Mouse (Mus musculus): ENCODE measurements around the gene Pde4b. TPM values are rescaled to one million over a fixed set of nuclear protein-coding genes. Genes with fewer than 3 reads are reported as not detected.

Gene Pde4b
- polyA plus RNA-seq, 1 experiment from 2014 or later: 44.5 TPM

GRCm38 (mm10) chr4:102495474-102495873, 408.1 kb downstream of the Pde4b start:
- Histone ChIP-seq H3K36me3 (ENCODE audit: insufficient read depth, low read length) (no peaks in the 10 kb centered on the region), H3K4me2 (replicated peaks; ENCODE audit: low read depth, low read length) (no peak overlapping the region), H3K4me1 (ENCODE audit: insufficient read depth, low read depth, low read length) (no peaks in the 10 kb centered on the region), H3K27me3 (replicated peaks; ENCODE audit: insufficient read depth, low read length) (no peaks in the 10 kb centered on the region), H3K4me3 (ENCODE audit: low read depth, low read length) (no peak overlapping the region), H3K9ac (replicated peaks; ENCODE audit: low read depth) (no peak overlapping the region), H3K27ac (ENCODE audit: low read length) (no peak overlapping the region), H3K9me3 (ENCODE audit: low read length) (no peaks in the 10 kb centered on the region)
- 35% methylated on average over 5 of the region's 5 CpGs for WGBS
- DNase-seq (ENCODE audit: low spot score): peak; percentile 47
- TF ChIP-seq EP300 (IDR thresholded peaks at IDR 0.05): no peak
- ATAC-seq: no peak

- no peaks in the 10 kb centered on the region for H3K9me3 ChIP-seq (ENCODE audit: low read length)
- 85% methylated on average over 20 of the region's 20 CpGs for WGBS
- no peak overlapping the region for H3K4me2 ChIP-seq (replicated peaks; ENCODE audit: low read depth, low read length)
- ATAC-seq: no peak
- no peaks in the 10 kb centered on the region for H3K4me1 ChIP-seq (ENCODE audit: insufficient read depth, low read depth, low read length)
- H3K9ac ChIP-seq (replicated peaks; ENCODE audit: low read depth): no peak overlapping the region
- H3K36me3 ChIP-seq (ENCODE audit: insufficient read depth, low read length): no peaks in the 10 kb centered on the region
- no peak overlapping the region for H3K27ac ChIP-seq (ENCODE audit: low read length)
- H3K4me3 ChIP-seq (ENCODE audit: low read depth, low read length): no peak overlapping the region
- TF ChIP-seq EP300 (IDR thresholded peaks at IDR 0.05) (no peak), CTCF (IDR thresholded peaks at IDR 0.05) (no peak)
- DNase-seq (ENCODE audit: low spot score): no peak
- H3K27me3 ChIP-seq (replicated peaks; ENCODE audit: insufficient read depth, low read length): no peaks in the 10 kb centered on the region
Observed at GRCm38 (mm10) chr4:102496269-102497177, 409.2 kb downstream of the Pde4b start.

- DNase-seq (ENCODE audit: low spot score) (no peak), ATAC-seq (no peak)
- H3K4me1 ChIP-seq (ENCODE audit: insufficient read depth, low read depth, low read length): no peaks in the 10 kb centered on the region
- no peak overlapping the region for H3K27ac ChIP-seq (ENCODE audit: low read length)
- H3K4me3 ChIP-seq (ENCODE audit: low read depth, low read length): no peak overlapping the region
- no peaks in the 10 kb centered on the region for H3K9me3 ChIP-seq (ENCODE audit: low read length)
- H3K4me2 ChIP-seq (replicated peaks; ENCODE audit: low read depth, low read length): no peak overlapping the region
- 91% methylated on average over 3 of the region's 3 CpGs for WGBS
- no peak for TF ChIP-seq EP300 (IDR thresholded peaks at IDR 0.05)
- no peak for TF ChIP-seq CTCF (IDR thresholded peaks at IDR 0.05)
- no peak overlapping the region for H3K9ac ChIP-seq (replicated peaks; ENCODE audit: low read depth)
- H3K27me3 ChIP-seq (replicated peaks; ENCODE audit: insufficient read depth, low read length): no peaks in the 10 kb centered on the region
- no peaks in the 10 kb centered on the region for H3K36me3 ChIP-seq (ENCODE audit: insufficient read depth, low read length)
Observed at GRCm38 (mm10) chr4:102497221-102497620, 409.9 kb downstream of the Pde4b start.

GRCm38 (mm10) chr4:102498169-102498919, 411.0 kb downstream of the Pde4b start:
- no peaks in the 10 kb centered on the region for H3K9me3 ChIP-seq (ENCODE audit: low read length)

GRCm38 (mm10) chr4:102498920-102499316, 411.6 kb downstream of the Pde4b start:
- Histone ChIP-seq H3K9me3 (ENCODE audit: low read length) (no peaks in the 10 kb centered on the region), H3K4me2 (replicated peaks; ENCODE audit: low read depth, low read length) (no peak overlapping the region), H3K27me3 (replicated peaks; ENCODE audit: insufficient read depth, low read length) (no peaks in the 10 kb centered on the region), H3K36me3 (ENCODE audit: insufficient read depth, low read length) (no peaks in the 10 kb centered on the region), H3K4me1 (ENCODE audit: insufficient read depth, low read depth, low read length) (no peaks in the 10 kb centered on the region), H3K27ac (ENCODE audit: low read length) (no peak overlapping the region), H3K4me3 (ENCODE audit: low read depth, low read length) (no peak overlapping the region), H3K9ac (replicated peaks; ENCODE audit: low read depth) (no peak overlapping the region)
- ATAC-seq (no peak), DNase-seq (ENCODE audit: low spot score) (no peak)
- no peak for TF ChIP-seq CTCF (IDR thresholded peaks at IDR 0.05)
- TF ChIP-seq EP300 (IDR thresholded peaks at IDR 0.05): no peak
- 68% methylated on average over 1 of the region's 1 CpGs for WGBS

More at GRCm38 (mm10) chr4:102498169-102498919, 411.0 kb downstream of the Pde4b start:
- Histone ChIP-seq H3K4me2 (replicated peaks; ENCODE audit: low read depth, low read length) (no peak overlapping the region), H3K4me1 (ENCODE audit: insufficient read depth, low read depth, low read length) (no peaks in the 10 kb centered on the region), H3K9ac (replicated peaks; ENCODE audit: low read depth) (no peak overlapping the region), H3K27me3 (replicated peaks; ENCODE audit: insufficient read depth, low read length) (no peaks in the 10 kb centered on the region), H3K4me3 (ENCODE audit: low read depth, low read length) (no peak overlapping the region), H3K36me3 (ENCODE audit: insufficient read depth, low read length) (no peaks in the 10 kb centered on the region), H3K27ac (ENCODE audit: low read length) (no peak overlapping the region)
- no peak for DNase-seq (ENCODE audit: low spot score)
- WGBS: 62% methylated on average over 4 of the region's 4 CpGs
- no peak for TF ChIP-seq CTCF (IDR thresholded peaks at IDR 0.05)
- no peak for TF ChIP-seq EP300 (IDR thresholded peaks at IDR 0.05)
- ATAC-seq: no peak

GRCm38 (mm10) chr4:102505714-102506113, 418.4 kb downstream of the Pde4b start:
- no peak overlapping the region for H3K4me3 ChIP-seq (ENCODE audit: low read depth, low read length)
- ATAC-seq (no peak), DNase-seq (ENCODE audit: low spot score) (no peak)
- H3K4me1 ChIP-seq (ENCODE audit: insufficient read depth, low read depth, low read length): peaks cover 5% of the 10 kb centered on the region; the same call in 1 of the 2 replicates
- no peaks in the 10 kb centered on the region for H3K9me3 ChIP-seq (ENCODE audit: low read length)
- WGBS: 58% methylated on average over 6 of the region's 6 CpGs
- TF ChIP-seq EP300 (IDR thresholded peaks at IDR 0.05) (no peak), CTCF (IDR thresholded peaks at IDR 0.05) (no peak)
- no peak overlapping the region for H3K27ac ChIP-seq (ENCODE audit: low read length)
- no peaks in the 10 kb centered on the region for H3K27me3 ChIP-seq (replicated peaks; ENCODE audit: insufficient read depth, low read length)
- no peak overlapping the region for H3K9ac ChIP-seq (replicated peaks; ENCODE audit: low read depth)
- H3K36me3 ChIP-seq (ENCODE audit: insufficient read depth, low read length): no peaks in the 10 kb centered on the region
- no peak overlapping the region for H3K4me2 ChIP-seq (replicated peaks; ENCODE audit: low read depth, low read length)

Measured in lung, postnatal 0 days (tissue).